Mouse (Mus musculus) stomach, postnatal 0 days (tissue): ENCODE results near the gene Thsd7b.

Experiments used
- CTCF ChIP-seq: IDR thresholded peaks from 2 replicates; pipeline ENCODE4 v1.5.1; 2016; ENCODE audit warnings: antibody characterized with exemption, low read depth, mild to moderate bottlenecking, moderate library complexity
- EP300 ChIP-seq: optimal IDR thresholded peaks from 2 replicates; pipeline ENCODE3; 2016; ENCODE audit warnings: antibody characterized with exemption

DNA sequence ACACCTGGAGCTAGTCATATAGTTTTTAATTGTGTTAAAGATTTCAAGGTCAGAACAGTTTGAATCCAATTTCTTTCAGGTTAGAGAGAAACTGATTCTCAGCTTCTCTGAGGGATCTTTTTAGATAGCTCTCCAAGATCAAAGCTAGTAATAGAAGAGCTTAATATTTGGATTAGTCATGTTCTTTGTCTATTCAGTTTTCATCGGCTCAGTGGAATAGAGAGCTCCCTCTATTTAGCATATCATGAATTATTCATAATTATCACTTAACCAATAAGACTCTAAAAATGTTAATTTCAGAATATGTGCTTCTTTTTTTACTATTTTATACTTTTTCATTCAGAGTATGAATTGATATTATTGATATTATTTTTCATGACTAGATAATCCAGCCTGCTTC lies 897.2 kb downstream of the Thsd7b start:
- TF ChIP-seq CTCF: no peak
- no peak for TF ChIP-seq EP300
